In genomic region chr11:114671147-114671546, GRCm38 (mm10) we compare ENCODE assay signal across 16 mouse cellular contexts. TPM values are rescaled to one million over a fixed set of nuclear protein-coding genes. Genes with fewer than 3 reads are reported as not detected.
DNase-seq lines count a peak whose midpoint lies in the region; ATAC-seq lines count a peak whose summit lies in the region.
"Had no signal": no experiment of that assay in that cellular context is flagged by ENCODE, and none has a peak within 500 bp of the region (broad histone marks: within the 10 kb centered on the region; RNA-seq: fewer than 3 reads in every experiment).

No protein-coding gene starts in this region.

- no peak overlapping the region for H3K4me3 ChIP-seq in hindbrain, embryonic 13.5 days
- no peak overlapping the region for H3K4me3 ChIP-seq in hindbrain, embryonic 10.5 days
- no peak overlapping the region for H3K4me3 ChIP-seq in neural tube, embryonic 13.5 days

- H3K9ac ChIP-seq in hindbrain, embryonic 13.5 days = peak overlapping the region; percentile 95; the same call in 1 of the 2 replicates
- H3K9ac ChIP-seq in neural tube, embryonic 13.5 days = peak overlapping the region; percentile 93
- H3K9ac ChIP-seq: embryonic facial prominence, embryonic 15.5 days; limb, embryonic 12.5 days had no signal

- no peak for ATAC-seq in hindbrain, embryonic 13.5 days (ENCODE audit: low FRiP score)
- ATAC-seq in neural tube, embryonic 13.5 days (ENCODE audit: low read depth) = no peak
- ATAC-seq in erythroblast, adult 5-6 weeks (replicated peaks; ENCODE audit: low FRiP score, poor library complexity, severe bottlenecking) = no peak
- ATAC-seq: lung, postnatal 0 days had no signal

- H3K4me1 ChIP-seq in hindbrain, embryonic 13.5 days (replicated peaks) = peaks cover 52% of the 10 kb centered on the region
- peaks cover 42% of the 10 kb centered on the region for H3K4me1 ChIP-seq in hindbrain, embryonic 10.5 days (replicated peaks)
- H3K4me1 ChIP-seq in neural tube, embryonic 13.5 days (replicated peaks) = peaks cover 68% of the 10 kb centered on the region

- H3K27me3 ChIP-seq in hindbrain, embryonic 13.5 days = peaks cover 17% of the 10 kb centered on the region
- peaks cover 12% of the 10 kb centered on the region for H3K27me3 ChIP-seq in hindbrain, embryonic 10.5 days (ENCODE audit: insufficient read depth, poor library complexity, severe bottlenecking)
- peaks cover 9% of the 10 kb centered on the region for H3K27me3 ChIP-seq in neural tube, embryonic 13.5 days
- H3K27me3 ChIP-seq: embryonic facial prominence, embryonic 15.5 days had no signal

- no peaks in the 10 kb centered on the region for H3K9me3 ChIP-seq in hindbrain, embryonic 13.5 days
- H3K9me3 ChIP-seq in hindbrain, embryonic 10.5 days = no peaks in the 10 kb centered on the region
- H3K9me3 ChIP-seq in neural tube, embryonic 13.5 days = no peaks in the 10 kb centered on the region
- H3K9me3 ChIP-seq: embryonic facial prominence, embryonic 15.5 days; limb, embryonic 12.5 days had no signal

- DNase-seq in cerebellum, adult 9-11 months = peak; percentile 24
- DNase-seq in cerebellum, adult 8-10 months = no peak
- DNase-seq in hindbrain, embryonic 10.5 days (ENCODE audit: low spot score) = no peak
- no peak for DNase-seq in neural tube, embryonic 10.5 days (ENCODE audit: extremely low spot score, low spot score)
- DNase-seq in cerebellum, postnatal 14 days = no peak
- DNase-seq: adrenal gland, postnatal 10 days; cerebellum, postnatal 36 days; kidney, adult 2 months; thymus, postnatal 14 days had no signal

- no peak overlapping the region for H3K4me2 ChIP-seq in hindbrain, embryonic 13.5 days
- H3K4me2 ChIP-seq in neural tube, embryonic 13.5 days = no peak overlapping the region

- WGBS in hindbrain, embryonic 13.5 days = 92% methylated on average over 5 of the region's 5 CpGs
- WGBS in hindbrain, embryonic 10.5 days = 94% methylated on average over 5 of the region's 5 CpGs
- WGBS in neural tube, embryonic 13.5 days = 92% methylated on average over 5 of the region's 5 CpGs

- H3K36me3 ChIP-seq in hindbrain, embryonic 13.5 days = peaks cover 42% of the 10 kb centered on the region
- peaks cover 46% of the 10 kb centered on the region for H3K36me3 ChIP-seq in hindbrain, embryonic 10.5 days
- H3K36me3 ChIP-seq in neural tube, embryonic 13.5 days = peaks cover 45% of the 10 kb centered on the region

- H3K27ac ChIP-seq in hindbrain, embryonic 13.5 days = no peak overlapping the region
- no peak overlapping the region for H3K27ac ChIP-seq in hindbrain, embryonic 10.5 days
- no peak overlapping the region for H3K27ac ChIP-seq in neural tube, embryonic 13.5 days (replicated peaks)
- H3K27ac ChIP-seq: hindbrain, embryonic 14.5 days; limb, embryonic 12.5 days had no signal

RNA-seq across cellular contexts. Expression of gene Rpl38, which starts 2.8 kb away (rescaled TPM):
- 809 and 885 TPM in 2 replicates for polyA plus RNA-seq in hindbrain, embryonic 13.5 days (2015; fragmentation: Nextera tagmentation; extraction: Ambion mirVana)
- 959 and 1,042 TPM in 2 replicates for polyA plus RNA-seq in hindbrain, embryonic 10.5 days (2016; fragmentation: Nextera tagmentation; extraction: Ambion mirVana)
- polyA plus RNA-seq in neural tube, embryonic 13.5 days (2015; fragmentation: Nextera tagmentation; extraction: Ambion mirVana) = 821 and 850 TPM in 2 replicates
- total RNA-seq in erythroblast, adult 5-6 weeks (2015; ENCODE audit: low replicate concordance) = 178 and 282 TPM in 2 replicates
- total RNA-seq in erythroblast, adult 5-6 weeks (2017; ENCODE audit: low replicate concordance) = 361 and 369 TPM in 2 replicates

RNA-seq across cellular contexts. Expression of gene Ttyh2, which starts 4.1 kb away (rescaled TPM):
- 33.0 and 33.9 TPM in 2 replicates for polyA plus RNA-seq in hindbrain, embryonic 13.5 days (2015; fragmentation: Nextera tagmentation; extraction: Ambion mirVana)
- 15.6 and 15.9 TPM in 2 replicates for polyA plus RNA-seq in hindbrain, embryonic 10.5 days (2016; fragmentation: Nextera tagmentation; extraction: Ambion mirVana)
- 38.8 and 39.1 TPM in 2 replicates for polyA plus RNA-seq in neural tube, embryonic 13.5 days (2015; fragmentation: Nextera tagmentation; extraction: Ambion mirVana)
- total RNA-seq in erythroblast, adult 5-6 weeks (2015; ENCODE audit: low replicate concordance) = 0.58 and 0.63 TPM in 2 replicates
- total RNA-seq in erythroblast, adult 5-6 weeks (2017; ENCODE audit: low replicate concordance) = 0.77 and 1.8 TPM in 2 replicates

RNA-seq across cellular contexts. Expression of gene Dnaic2, which starts 56.1 kb away (rescaled TPM):
- polyA plus RNA-seq in hindbrain, embryonic 13.5 days (2015; fragmentation: Nextera tagmentation; extraction: Ambion mirVana) = 2.9 and 3.8 TPM in 2 replicates
- polyA plus RNA-seq in hindbrain, embryonic 10.5 days (2016; fragmentation: Nextera tagmentation; extraction: Ambion mirVana) = 4.0 and 6.3 TPM in 2 replicates
- 2.9 TPM in 2 replicates for polyA plus RNA-seq in neural tube, embryonic 13.5 days (2015; fragmentation: Nextera tagmentation; extraction: Ambion mirVana)
- not detected in 2 replicates for total RNA-seq in erythroblast, adult 5-6 weeks (2015; ENCODE audit: low replicate concordance)
- total RNA-seq in erythroblast, adult 5-6 weeks (2017; ENCODE audit: low replicate concordance) = not detected in 2 replicates
